Mouse (Mus musculus): ENCODE measurements at regions not wholly inside any gene's neighbourhood (a gene's known extent, or its start where the extent isn't known, plus 50 kb on each side); places are given as distances from the start of the nearest gene placed in this dataset.

- Histone ChIP-seq H3K9me3 (replicated peaks; ENCODE audit: low read length) (peaks cover under 1% of the 10 kb centered on the region), H3K4me3 (replicated peaks in 1 of 3; ENCODE audit: low read depth in 2 of 3, low read length in 2 of 3, poor library complexity in 1 of 3) (no peak overlapping the region), H3K27ac (ENCODE audit: insufficient read depth, low read depth) (no peak overlapping the region), H3K4me2 (ENCODE audit: insufficient read depth, low read depth, poor library complexity, severe bottlenecking) (no peak overlapping the region), H3K9ac (ENCODE audit: insufficient read depth, low read depth) (no peak overlapping the region), H3K79me2 (replicated peaks; ENCODE audit: control insufficient read depth, extremely low read depth, insufficient read depth, poor library complexity, severe bottlenecking) (no peaks in the 10 kb centered on the region), H3K27me3 (replicated peaks) (no peaks in the 10 kb centered on the region), H3K36me3 (replicated peaks in 1 of 2; ENCODE audit: control insufficient read depth in 1 of 2, insufficient read depth in 1 of 2, low read length in 1 of 2) (no peaks in the 10 kb centered on the region), H3K4me1 (ENCODE audit: control insufficient read depth in 1 of 2, insufficient read depth in 2 of 2) (no peaks in the 10 kb centered on the region)
- no peak for DNase-seq (ENCODE audit: extremely low read depth)
- in situ Hi-C loops (cut with MboI; ENCODE audit: low pct_ligation_motif_present, low pct_unique_long_range_greater_than_20kb, low sequenced_read_pairs) (no loop called here), dilution Hi-C loops (cut with MboI; ENCODE audit: extremely low pct_ligation_motif_present, extremely low pct_unique_long_range_greater_than_20kb, low sequenced_read_pairs) (no loop called here)
- TF ChIP-seq ZNF384 (IDR thresholded peaks at IDR 0.05; ENCODE audit: low read depth, low read length), result no peak
- no peak for TF ChIP-seq TBP (conservative IDR thresholded peaks at IDR 0.05; ENCODE audit: low read depth, low read length)
- no peak for TF ChIP-seq USF1 (IDR thresholded peaks at IDR 0.05; ENCODE audit: low read depth, low read length)
- no peak for TF ChIP-seq TCF12 (IDR thresholded peaks at IDR 0.05; ENCODE audit: low read depth, low read length)
- TF ChIP-seq E2F4 (IDR thresholded peaks at IDR 0.05; ENCODE audit: insufficient replicate concordance, low read depth, low read length), result no peak
- TF ChIP-seq ZMIZ1 (IDR thresholded peaks at IDR 0.05; ENCODE audit: low read depth, low read length), result no peak
- no peak for TF ChIP-seq ELF1 (IDR thresholded peaks at IDR 0.05; ENCODE audit: low read depth, low read length)
- no peak for TF ChIP-seq RAD21 (IDR thresholded peaks at IDR 0.05; ENCODE audit: low read depth, low read length)
- no peak for TF ChIP-seq ZC3H11A (IDR thresholded peaks at IDR 0.05; ENCODE audit: low read depth, low read length)
- no peak for TF ChIP-seq MAFK (IDR thresholded peaks at IDR 0.05; ENCODE audit: insufficient replicate concordance, low read length)
- TF ChIP-seq ETS1 (conservative IDR thresholded peaks at IDR 0.05; ENCODE audit: low read depth, low read length), result no peak
- no peak for TF ChIP-seq BHLHE40 (IDR thresholded peaks at IDR 0.05; ENCODE audit: low read depth, low read length)
- no peak for TF ChIP-seq NRF1 (IDR thresholded peaks at IDR 0.05; ENCODE audit: low read depth, low read length)
- TF ChIP-seq CTCF (conservative IDR thresholded peaks at IDR 0.05 in 1 of 2, IDR thresholded peaks at IDR 0.05 in 1 of 2; ENCODE audit: low read depth in 2 of 2, low read length in 2 of 2), result no peak
Observed at GRCm38 (mm10) chr5:12759634-12760033, 365.6 kb upstream of the Sema3a start.

DNA sequence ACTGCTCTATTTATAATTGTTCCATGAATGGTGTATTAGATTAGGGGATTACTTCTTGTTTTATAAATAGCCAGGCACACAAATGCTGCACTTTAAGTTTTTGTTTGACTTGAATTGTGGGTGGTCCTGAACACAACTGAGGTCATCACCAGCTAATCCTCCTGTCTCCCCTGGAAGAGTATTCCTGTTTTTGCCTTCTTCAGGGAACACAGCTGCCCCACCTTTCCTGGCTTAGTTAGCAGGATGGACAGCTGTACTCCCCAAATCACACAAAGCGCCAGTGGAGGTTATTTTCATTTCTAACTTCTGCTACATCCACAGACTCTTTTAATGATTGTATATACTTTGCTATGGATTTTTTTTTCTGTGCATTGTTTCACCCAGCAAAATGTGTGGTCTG is 357.8 kb upstream of the Sema3a start:
- in situ Hi-C loops (cut with MboI; ENCODE audit: low pct_ligation_motif_present, low pct_unique_long_range_greater_than_20kb, low sequenced_read_pairs), result no loop called here
- no peak overlapping the region for H3K4me2 ChIP-seq (ENCODE audit: insufficient read depth, low read depth, poor library complexity, severe bottlenecking)
- dilution Hi-C loops (cut with MboI; ENCODE audit: extremely low pct_ligation_motif_present, extremely low pct_unique_long_range_greater_than_20kb, low sequenced_read_pairs), result no loop called here

More for the DNA sequence above, 357.8 kb upstream of the Sema3a start:
- DNase-seq (ENCODE audit: extremely low read depth), result no peak
- Histone ChIP-seq H3K36me3 (replicated peaks in 1 of 2; ENCODE audit: control insufficient read depth in 1 of 2, insufficient read depth in 1 of 2, low read length in 1 of 2) (no peaks in the 10 kb centered on the region), H3K27me3 (replicated peaks) (no peaks in the 10 kb centered on the region), H3K27ac (ENCODE audit: insufficient read depth, low read depth) (no peak overlapping the region), H3K4me3 (replicated peaks in 1 of 3; ENCODE audit: low read depth in 2 of 3, low read length in 2 of 3, poor library complexity in 1 of 3) (no peak overlapping the region), H3K9me3 (replicated peaks; ENCODE audit: low read length) (peaks cover 12% of the 10 kb centered on the region), H3K4me1 (ENCODE audit: control insufficient read depth in 1 of 2, insufficient read depth in 2 of 2) (no peaks in the 10 kb centered on the region), H3K9ac (ENCODE audit: insufficient read depth, low read depth) (no peak overlapping the region), H3K79me2 (replicated peaks; ENCODE audit: control insufficient read depth, extremely low read depth, insufficient read depth, poor library complexity, severe bottlenecking) (no peaks in the 10 kb centered on the region)
- TF ChIP-seq GABPA (IDR thresholded peaks at IDR 0.05; ENCODE audit: insufficient replicate concordance, low read depth, low read length) (no peak), USF2 (conservative IDR thresholded peaks at IDR 0.05; ENCODE audit: low read depth, low read length) (no peak), RAD21 (IDR thresholded peaks at IDR 0.05; ENCODE audit: low read depth, low read length) (no peak), PAX5 (IDR thresholded peaks at IDR 0.05; ENCODE audit: low read length) (no peak), ZKSCAN1 (IDR thresholded peaks at IDR 0.05; ENCODE audit: borderline replicate concordance, low read depth, low read length) (no peak), CTCF (conservative IDR thresholded peaks at IDR 0.05 in 1 of 2, IDR thresholded peaks at IDR 0.05 in 1 of 2; ENCODE audit: low read depth in 2 of 2, low read length in 2 of 2) (no peak), TBP (conservative IDR thresholded peaks at IDR 0.05; ENCODE audit: low read depth, low read length) (no peak), KAT2A (IDR thresholded peaks at IDR 0.05; ENCODE audit: insufficient replicate concordance, low read length) (no peak), E2F4 (IDR thresholded peaks at IDR 0.05; ENCODE audit: insufficient replicate concordance, low read depth, low read length) (no peak), BHLHE40 (IDR thresholded peaks at IDR 0.05; ENCODE audit: low read depth, low read length) (no peak), MAFK (IDR thresholded peaks at IDR 0.05; ENCODE audit: insufficient replicate concordance, low read length) (no peak), HCFC1 (IDR thresholded peaks at IDR 0.05; ENCODE audit: low read depth, low read length) (no peak)

Measured in CH12.LX (cell line).